Mouse (Mus musculus): ENCODE results near the gene Mindy4b-ps. TPM values are rescaled to one million over a fixed set of nuclear protein-coding genes. Genes with fewer than 3 reads are reported as not detected.
A peak's percentile ranks its signal among the peaks of the same experiment; 100 is the strongest.

Gene Mindy4b-ps
- polyA plus RNA-seq, 1 experiment from 2014 or later = not detected

- no peak overlapping the region for H3K4me2 ChIP-seq (replicated peaks)
- no peaks in the 10 kb centered on the region for H3K4me1 ChIP-seq
- H3K27me3 ChIP-seq = no peaks in the 10 kb centered on the region
- ATAC-seq (ENCODE audit: insufficient number of reproducible peaks, insufficient read depth, low FRiP score, low TSS enrichment) = peak; percentile 52; the same call in 1 of the 2 replicates
- no peaks in the 10 kb centered on the region for H3K36me3 ChIP-seq
- H3K9me3 ChIP-seq = no peaks in the 10 kb centered on the region
- no peak overlapping the region for H3K27ac ChIP-seq
- H3K4me3 ChIP-seq = no peak overlapping the region
- 44% methylated on average over 8 of the region's 8 CpGs for WGBS
- no peak overlapping the region for H3K9ac ChIP-seq
Measured at GRCm38 (mm10) chr3:58783602-58784218, 38.4 kb downstream of the Mindy4b-ps start.

- WGBS = 70% methylated on average over 1 of the region's 1 CpGs
- H3K4me3 ChIP-seq = no peak overlapping the region
- H3K9me3 ChIP-seq = no peaks in the 10 kb centered on the region
- H3K9ac ChIP-seq = no peak overlapping the region
- H3K4me1 ChIP-seq = no peaks in the 10 kb centered on the region
- ATAC-seq (ENCODE audit: insufficient number of reproducible peaks, insufficient read depth, low FRiP score, low TSS enrichment) = no peak
- H3K4me2 ChIP-seq (replicated peaks) = no peak overlapping the region
- H3K36me3 ChIP-seq = no peaks in the 10 kb centered on the region
- no peak overlapping the region for H3K27ac ChIP-seq
- no peaks in the 10 kb centered on the region for H3K27me3 ChIP-seq
Measured at GRCm38 (mm10) chr3:58756429-58756828, 65.7 kb downstream of the Mindy4b-ps start.

GRCm38 (mm10) chr3:58755769-58756168 lies 66.3 kb downstream of the Mindy4b-ps start:
- Histone ChIP-seq H3K4me1 (no peaks in the 10 kb centered on the region), H3K27ac (no peak overlapping the region), H3K36me3 (no peaks in the 10 kb centered on the region), H3K4me3 (no peak overlapping the region), H3K27me3 (no peaks in the 10 kb centered on the region), H3K9ac (no peak overlapping the region), H3K9me3 (no peaks in the 10 kb centered on the region), H3K4me2 (replicated peaks) (no peak overlapping the region)
- no peak for ATAC-seq (ENCODE audit: insufficient number of reproducible peaks, insufficient read depth, low FRiP score, low TSS enrichment)
- WGBS = 81% methylated on average over 1 of the region's 1 CpGs

GRCm38 (mm10) chr3:58754361-58754760 lies 67.8 kb downstream of the Mindy4b-ps start:
- H3K4me2 ChIP-seq (replicated peaks) = no peak overlapping the region
- no peak overlapping the region for H3K9ac ChIP-seq
- WGBS = 77% methylated on average over 3 of the region's 3 CpGs
- no peaks in the 10 kb centered on the region for H3K27me3 ChIP-seq
- H3K27ac ChIP-seq = no peak overlapping the region
- no peaks in the 10 kb centered on the region for H3K36me3 ChIP-seq
- H3K4me1 ChIP-seq = no peaks in the 10 kb centered on the region
- no peak for ATAC-seq (ENCODE audit: insufficient number of reproducible peaks, insufficient read depth, low FRiP score, low TSS enrichment)
- no peaks in the 10 kb centered on the region for H3K9me3 ChIP-seq
- H3K4me3 ChIP-seq = no peak overlapping the region

GRCm38 (mm10) chr3:58751818-58752620 lies 70.1 kb downstream of the Mindy4b-ps start:
- no peak overlapping the region for H3K4me3 ChIP-seq
- no peaks in the 10 kb centered on the region for H3K36me3 ChIP-seq
- 64% methylated on average over 8 of the region's 8 CpGs for WGBS
- H3K4me2 ChIP-seq (replicated peaks) = no peak overlapping the region
- no peak overlapping the region for H3K27ac ChIP-seq
- H3K9me3 ChIP-seq = no peaks in the 10 kb centered on the region
- H3K27me3 ChIP-seq = no peaks in the 10 kb centered on the region
- H3K4me1 ChIP-seq = no peaks in the 10 kb centered on the region
- H3K9ac ChIP-seq = no peak overlapping the region
- ATAC-seq (ENCODE audit: insufficient number of reproducible peaks, insufficient read depth, low FRiP score, low TSS enrichment) = no peak

- no peak overlapping the region for H3K27ac ChIP-seq
- H3K9ac ChIP-seq = no peak overlapping the region
- no peaks in the 10 kb centered on the region for H3K9me3 ChIP-seq
- H3K4me3 ChIP-seq = no peak overlapping the region
- H3K27me3 ChIP-seq = no peaks in the 10 kb centered on the region
- no peaks in the 10 kb centered on the region for H3K36me3 ChIP-seq
- no peak for ATAC-seq (ENCODE audit: insufficient number of reproducible peaks, insufficient read depth, low FRiP score, low TSS enrichment)
- no peaks in the 10 kb centered on the region for H3K4me1 ChIP-seq
- H3K4me2 ChIP-seq (replicated peaks) = no peak overlapping the region
Measured at GRCm38 (mm10) chr3:58748724-58749123, 73.4 kb downstream of the Mindy4b-ps start.

GRCm38 (mm10) chr3:58747924-58748323 lies 74.2 kb downstream of the Mindy4b-ps start:
- Histone ChIP-seq H3K4me1 (no peaks in the 10 kb centered on the region), H3K27me3 (no peaks in the 10 kb centered on the region), H3K9me3 (no peaks in the 10 kb centered on the region), H3K4me3 (no peak overlapping the region), H3K27ac (no peak overlapping the region), H3K4me2 (replicated peaks) (no peak overlapping the region), H3K36me3 (no peaks in the 10 kb centered on the region), H3K9ac (no peak overlapping the region)
- ATAC-seq (ENCODE audit: insufficient number of reproducible peaks, insufficient read depth, low FRiP score, low TSS enrichment) = no peak
- 80% methylated on average over 1 of the region's 1 CpGs for WGBS

GRCm38 (mm10) chr3:58739536-58739935 lies 82.6 kb downstream of the Mindy4b-ps start:
- Histone ChIP-seq H3K4me3 (no peak overlapping the region), H3K4me2 (replicated peaks) (no peak overlapping the region), H3K4me1 (no peaks in the 10 kb centered on the region), H3K9me3 (no peaks in the 10 kb centered on the region), H3K27ac (no peak overlapping the region), H3K36me3 (no peaks in the 10 kb centered on the region), H3K9ac (no peak overlapping the region), H3K27me3 (no peaks in the 10 kb centered on the region)
- no peak for ATAC-seq (ENCODE audit: insufficient number of reproducible peaks, insufficient read depth, low FRiP score, low TSS enrichment)
- 67% methylated on average over 2 of the region's 2 CpGs for WGBS

Other genes starting within 250 kb of the Mindy4b-ps start
- 15.4 and 18.1 TPM in 2 replicates for gene Selenot, start 245.7 kb downstream of the Mindy4b-ps start, polyA plus RNA-seq (2016; fragmentation: Nextera tagmentation; extraction: Ambion mirVana)
- gene Erich6, start 185.1 kb downstream of the Mindy4b-ps start, polyA plus RNA-seq (2016; fragmentation: Nextera tagmentation; extraction: Ambion mirVana) = not detected in 2 replicates
- gene Siah2, start 129.9 kb downstream of the Mindy4b-ps start, polyA plus RNA-seq (2016; fragmentation: Nextera tagmentation; extraction: Ambion mirVana) = 7.4 and 8.0 TPM in 2 replicates
- gene Clrn1, start 63.0 kb upstream of the Mindy4b-ps start, polyA plus RNA-seq (2016; fragmentation: Nextera tagmentation; extraction: Ambion mirVana) = 2.5 and 2.7 TPM in 2 replicates
- 3.5 and 3.6 TPM in 2 replicates for gene Med12l, start 183.5 kb upstream of the Mindy4b-ps start, polyA plus RNA-seq (2016; fragmentation: Nextera tagmentation; extraction: Ambion mirVana)

Measured in embryonic facial prominence, embryonic 12.5 days (tissue).